Mouse (Mus musculus) adrenal gland, postnatal 36 days (tissue): Measurements from ENCODE around the gene Higd1b. TPM values are rescaled to one million over a fixed set of nuclear protein-coding genes. Genes with fewer than 3 reads are reported as not detected.

Experiments used
- DNase-seq, 2 experiments: peaks; one replicate each; pipeline ENCODE4 v3.0.0; 2021; ENCODE audit warnings: mixed read lengths in 1 of 2
- long read RNA-seq, 2 experiments: library from polyadenylated mRNA; stranded (forward); transcript quantifications; one replicate each; pipeline ENCODE4 v2.0.0; 2021; ENCODE audit warnings: borderline sequencing depth in 2 of 2
- total RNA-seq, 2 experiments: library from RNA; stranded (reverse); gene quantifications; 2 replicates each; pipeline ENCODE4 v1.2.3; 2021

Gene Higd1b
- total RNA-seq = 1 to 10 TPM; 1.7 to 2.6 TPM
- long read RNA-seq, experiment 1, partial matches to known transcripts = 1 of 3 reads
- long read RNA-seq, experiment 1, other reads (novel, unspliced or antisense) = 1 of 3 reads
- long read RNA-seq, experiment 2 = 0 reads

DNA sequence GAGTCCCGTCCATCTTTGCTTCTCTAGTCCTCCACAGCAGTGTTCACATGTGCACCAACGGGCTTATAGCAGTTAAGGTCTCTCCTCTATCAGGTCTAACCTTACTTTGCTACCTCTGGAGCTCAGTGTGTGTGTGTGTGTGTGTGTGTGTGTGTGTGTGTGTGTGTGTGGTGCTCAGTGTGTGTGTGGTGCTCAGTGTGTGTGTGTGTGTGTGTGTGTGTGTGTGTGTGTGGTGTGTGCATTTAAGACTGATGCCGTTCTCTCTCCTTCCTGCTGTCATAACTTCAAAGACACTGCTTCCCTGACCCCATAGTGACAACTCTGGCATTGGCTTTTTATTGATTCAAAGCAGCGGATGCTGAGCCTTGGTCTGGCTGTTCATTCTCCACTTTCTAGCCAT lies at the start of gene Higd1b:
Higd1b (plus strand) TSS at position 301 of the 400 bp plus-strand sequence.
- DNase-seq = no peak

DNA sequence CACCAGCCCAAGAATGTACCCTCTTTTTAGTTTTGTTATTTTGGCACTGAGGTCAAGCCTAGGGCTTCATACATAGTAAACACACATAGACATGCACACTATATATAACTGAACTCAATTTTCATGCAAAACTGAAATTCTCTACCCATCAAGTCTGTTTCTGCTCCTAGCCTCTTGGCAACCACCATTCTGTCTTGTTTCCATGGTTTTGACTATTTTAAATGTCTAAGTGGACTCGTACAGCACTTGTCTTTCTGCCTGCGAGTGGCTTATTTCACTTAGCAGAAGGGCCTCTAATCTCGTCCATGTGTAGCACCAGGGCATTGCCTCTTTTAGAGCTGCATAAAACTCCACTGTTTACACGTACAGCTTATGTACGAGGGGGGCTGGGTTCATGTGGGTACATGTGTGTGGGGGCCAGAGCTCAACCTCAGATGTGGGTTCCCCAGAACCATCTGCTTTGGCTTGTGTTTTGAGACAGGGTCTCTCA lies 47.9 kb upstream of the Higd1b start:
- no peak for DNase-seq

DNA sequence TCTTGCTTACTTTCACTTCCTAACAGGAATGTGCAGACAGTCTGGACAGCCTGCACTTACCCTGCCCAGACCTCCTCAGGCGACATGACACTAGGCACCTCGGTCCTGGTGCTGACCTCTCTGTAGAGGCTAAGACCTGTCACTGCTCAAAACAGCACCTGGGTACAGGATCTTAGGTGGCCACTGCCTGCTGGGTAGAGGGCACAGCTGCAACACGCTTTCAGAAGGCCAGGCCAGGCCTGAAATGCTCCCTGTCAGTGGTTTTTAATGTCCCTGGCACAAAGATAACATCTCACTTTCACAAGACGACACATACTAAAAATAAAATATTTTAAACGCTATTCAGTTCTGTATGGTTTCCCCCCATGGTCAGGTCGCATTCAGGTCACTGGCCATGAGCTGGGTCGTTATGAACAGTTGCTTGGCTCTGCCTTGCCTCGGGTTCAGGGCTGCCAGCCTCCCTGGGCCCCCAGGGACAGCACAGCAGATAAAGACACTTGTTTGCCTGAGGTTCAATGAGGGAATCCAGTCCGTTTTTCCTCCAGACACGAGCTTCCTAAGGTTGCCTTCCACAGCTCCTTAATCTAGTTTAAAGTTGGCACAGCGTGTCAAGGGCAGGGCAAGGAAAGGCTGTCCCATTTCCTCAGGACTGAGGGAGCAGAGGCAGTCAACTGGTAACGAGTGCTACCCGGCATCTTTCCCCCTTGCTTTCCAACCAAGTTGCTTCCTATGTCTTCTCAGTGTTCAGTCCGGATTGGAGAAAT lies 43.8 kb upstream of the Higd1b start:
- no peak for DNase-seq

DNA sequence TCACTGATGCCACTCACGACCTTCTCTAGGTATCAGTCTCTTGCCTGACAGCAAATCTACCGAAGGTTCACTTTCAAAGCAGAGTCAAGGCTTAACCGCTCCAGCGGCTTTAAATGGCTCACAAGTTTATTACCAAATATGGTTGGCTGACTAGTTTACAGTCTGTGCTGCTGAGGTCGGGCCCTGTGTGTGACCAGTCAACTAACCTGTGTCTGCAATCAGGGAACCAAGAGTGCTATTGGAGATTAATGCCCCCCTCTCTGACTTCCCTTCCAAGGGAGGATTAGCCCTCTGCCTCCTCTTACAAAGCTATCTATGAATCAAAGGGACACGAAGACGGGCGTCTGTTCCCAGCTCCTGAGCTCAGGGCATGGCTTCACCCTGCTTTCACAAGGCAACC lies 41.5 kb upstream of the Higd1b start:
- DNase-seq = no peak

- DNase-seq = no peak
These were observed 32.2 kb upstream of the Higd1b start for GRCm38 (mm10) chr11:102803453-102803852.

DNA sequence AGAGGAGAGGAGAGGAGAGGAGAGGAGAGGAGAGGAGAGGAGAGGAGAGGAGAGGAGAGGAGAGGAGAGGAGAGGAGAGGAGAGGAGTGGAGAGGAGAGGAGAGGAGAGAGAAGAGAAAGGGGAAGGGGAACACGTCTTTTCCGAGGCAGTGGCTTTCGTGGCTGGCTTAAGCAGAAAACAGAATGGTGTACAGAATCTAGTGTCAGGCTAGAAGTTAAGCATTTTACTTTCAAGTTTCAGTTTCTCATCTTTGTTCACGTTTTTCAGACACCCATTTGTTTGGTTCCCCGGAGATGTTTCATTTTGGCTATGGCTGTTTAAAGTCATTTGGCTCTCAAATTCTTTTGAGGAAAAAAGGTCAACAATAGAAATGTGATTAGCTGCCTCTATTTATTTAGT lies 27.4 kb upstream of the Higd1b start:
- no peak for DNase-seq

DNA sequence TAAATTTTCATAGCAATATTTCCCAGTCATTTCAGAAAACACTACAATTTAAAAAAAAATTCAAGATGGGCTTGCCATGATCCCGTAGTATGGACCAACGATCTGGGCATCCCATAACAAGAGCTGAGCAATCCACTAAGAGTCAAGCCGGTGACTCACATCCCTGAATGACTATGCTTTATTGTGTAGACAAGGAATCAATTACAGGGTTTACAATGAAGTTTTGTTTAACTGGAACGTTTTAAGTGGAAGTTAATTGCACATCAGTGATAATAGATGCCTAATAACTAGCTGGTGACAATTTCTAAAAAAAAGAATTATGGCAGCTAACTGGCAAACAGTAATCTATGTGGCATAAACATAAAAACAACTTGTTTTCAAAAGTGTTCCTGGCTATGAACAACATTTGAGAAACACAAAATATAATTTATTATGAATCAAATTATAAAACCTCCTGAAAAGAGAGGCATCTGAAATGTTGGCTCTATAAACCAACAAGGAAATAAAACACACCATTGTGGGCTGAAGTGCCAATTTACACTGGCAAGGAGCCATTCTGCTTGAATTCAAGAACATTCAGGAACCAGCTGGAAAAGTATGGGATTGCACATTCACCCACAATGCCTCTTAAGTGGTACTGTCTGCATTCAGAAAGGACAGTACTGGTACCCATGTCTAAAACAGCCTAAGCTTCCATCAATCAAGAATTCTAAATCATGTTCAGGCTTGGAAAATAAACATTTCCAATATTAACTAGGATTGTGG lies 24.7 kb upstream of the Higd1b start:
- DNase-seq = no peak

DNA sequence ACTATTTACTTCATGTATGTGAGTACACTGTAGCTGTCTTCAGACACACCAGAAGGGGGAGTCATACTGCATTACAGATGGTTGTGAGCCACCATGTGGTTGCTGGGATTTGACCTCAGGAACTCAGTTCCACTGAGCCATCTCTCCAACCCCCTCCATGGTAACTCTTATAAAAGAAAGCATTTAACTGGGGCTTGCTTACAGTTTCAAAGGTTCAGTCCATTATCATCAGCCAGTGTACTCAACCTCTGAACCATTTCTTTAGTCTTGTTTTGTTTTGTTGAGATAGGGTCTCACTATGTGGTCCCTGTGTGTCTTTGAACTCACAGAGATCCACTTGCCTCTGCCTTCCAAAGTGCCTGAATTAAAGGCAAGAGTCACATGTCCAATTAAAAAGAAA lies 20.8 kb upstream of the Higd1b start:
- no peak for DNase-seq

- peak; percentile 44 to 66 for DNase-seq
These were observed 17.3 kb upstream of the Higd1b start for GRCm38 (mm10) chr11:102818121-102819020.

- peak; percentile 83 to 90 for DNase-seq
These were observed 16.4 kb upstream of the Higd1b start, which contains the start of gene Gjc1 for GRCm38 (mm10) chr11:102819021-102819782. Gjc1 (minus strand) TSS chr11:102819700.

DNA sequence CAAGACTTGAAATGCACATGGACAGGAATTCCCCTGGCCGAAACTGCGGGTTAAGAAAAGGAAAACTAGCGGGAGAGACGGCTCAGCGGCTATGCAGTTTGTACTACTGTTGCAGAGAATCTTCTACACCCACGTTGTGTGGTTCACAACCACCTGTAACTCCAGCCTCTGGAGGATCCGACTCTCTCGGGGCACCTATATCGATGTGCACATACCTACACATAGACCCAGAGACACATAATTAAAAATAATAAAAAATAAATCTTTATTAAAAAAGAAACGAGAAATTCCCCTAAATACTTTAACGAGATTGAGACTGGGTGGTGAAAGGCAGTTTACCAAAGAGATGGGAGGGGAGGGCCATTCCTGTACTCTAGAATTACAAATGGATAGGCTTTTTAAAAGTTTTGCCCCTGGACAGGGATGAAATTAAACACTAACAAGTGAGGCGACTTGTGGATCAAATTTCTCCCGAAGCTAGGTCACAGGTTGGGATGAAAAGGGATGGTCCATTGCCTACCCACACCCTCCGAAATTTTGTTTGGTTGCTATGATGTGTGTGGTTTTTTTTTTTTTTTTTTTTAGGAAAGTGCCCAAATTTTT lies 15.8 kb upstream of the Higd1b start:
- no peak for DNase-seq

DNA sequence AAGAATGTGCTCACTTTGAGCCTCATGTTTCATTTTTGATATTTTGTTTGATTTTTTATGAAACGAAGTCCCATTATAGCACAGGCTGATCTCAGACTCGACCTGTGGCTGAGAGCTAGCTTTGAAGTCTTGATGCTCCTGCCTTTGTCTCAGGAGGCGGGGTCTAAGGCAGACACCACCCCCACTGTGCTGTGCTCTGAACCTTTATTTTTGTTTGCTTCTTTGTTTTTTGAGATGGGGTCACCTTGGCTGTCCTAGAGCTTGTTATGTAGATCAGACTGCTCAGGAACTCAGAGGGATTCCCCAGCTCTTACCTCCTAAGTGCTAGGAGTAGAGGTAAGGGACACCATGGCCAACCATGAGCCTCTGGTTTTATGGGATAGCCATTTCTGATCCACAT lies 15.2 kb upstream of the Higd1b start:
- DNase-seq = no peak

- no peak for DNase-seq
These were observed 14.4 kb upstream of the Higd1b start for GRCm38 (mm10) chr11:102821231-102821630.

GRCm38 (mm10) chr11:102826476-102826875 lies 9.2 kb upstream of the Higd1b start:
- no peak for DNase-seq

- no peak for DNase-seq
These were observed 8.6 kb upstream of the Higd1b start for GRCm38 (mm10) chr11:102827097-102827496.

GRCm38 (mm10) chr11:102830276-102830675 lies 5.4 kb upstream of the Higd1b start:
- peak; percentile 79 for DNase-seq

- DNase-seq = no peak
These were observed 2.9 kb upstream of the Higd1b start for GRCm38 (mm10) chr11:102832700-102833297.

DNA sequence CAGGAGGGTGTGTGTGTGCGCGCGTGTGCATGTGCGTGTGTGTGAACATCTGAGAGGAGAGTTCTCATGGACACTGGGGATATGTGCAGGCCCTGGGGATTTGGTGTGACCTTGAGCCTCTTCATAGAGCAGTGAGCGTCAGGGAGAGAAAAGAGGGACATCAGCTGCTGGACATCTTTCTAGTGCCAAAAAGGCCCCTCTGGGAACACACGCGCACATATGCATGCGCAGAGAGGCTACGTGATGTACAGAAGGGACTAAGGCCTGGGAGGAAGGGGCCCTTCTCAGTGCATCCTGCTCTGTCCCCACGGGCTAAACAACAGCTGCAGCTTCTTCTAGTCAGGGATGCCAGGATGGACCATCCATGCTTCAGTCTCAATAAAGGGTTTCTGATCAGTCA lies 1.4 kb upstream of the Higd1b start:
- DNase-seq = no peak

- no peak for DNase-seq
These were observed 497 bp downstream of the Higd1b start for GRCm38 (mm10) chr11:102836146-102836545.

DNA sequence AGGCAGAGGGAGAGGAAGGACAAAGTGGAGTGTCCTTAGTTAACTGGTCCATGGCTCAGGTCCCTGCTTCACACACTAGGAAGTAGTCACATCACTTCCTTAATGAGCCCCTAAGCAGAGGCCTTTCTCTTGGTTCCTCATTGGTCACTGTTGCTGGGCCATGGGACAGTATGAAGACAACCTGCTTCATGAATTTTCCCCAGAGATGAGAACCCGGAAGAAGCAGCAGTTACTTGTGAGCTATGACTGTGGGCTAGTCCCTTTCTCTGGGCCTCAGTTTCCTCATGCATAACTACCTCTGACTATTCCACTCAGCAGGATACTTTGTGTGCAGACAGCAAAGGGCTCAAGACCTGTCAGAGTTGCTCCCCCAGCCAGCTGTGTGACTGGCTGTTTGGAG lies 1.7 kb downstream of the Higd1b start:
- no peak for DNase-seq
